Mouse (Mus musculus) embryonic fibroblast, embryonic 13.5 days (primary cell): ENCODE results near the gene Bid.

Experiments
- CTCF ChIP-seq: IDR thresholded peaks from 2 replicates; pipeline ENCODE4 v1.5.1; 2011; ENCODE audit warnings: mild to moderate bottlenecking, control low read depth, low read length, moderate library complexity, borderline replicate concordance; ENCODE audit not compliant: insufficient read depth
- POLR2A ChIP-seq: IDR thresholded peaks from 2 replicates; pipeline ENCODE4 v1.6.1; 2011; ENCODE audit warnings: low read depth, mild to moderate bottlenecking, control low read depth, low read length, moderate library complexity

GRCm38 (mm10) chr6:120926880-120927279 lies 10.2 kb upstream of the Bid start:
- no peak for TF ChIP-seq POLR2A
- TF ChIP-seq CTCF = no peak
